Mouse (Mus musculus) myocyte (in vitro differentiated cells): ENCODE data around the gene Gdf7. TPM values are rescaled to one million over a fixed set of nuclear protein-coding genes. Genes with fewer than 3 reads are reported as not detected.

Experiments
- H3K27me3 ChIP-seq: one replicate; pipeline ENCODE4 v1.6.1; 2011; ENCODE audit not compliant: control insufficient read depth, insufficient read depth, insufficient read length
- H3K36me3 ChIP-seq: one replicate; pipeline ENCODE4 v1.6.1; 2011; ENCODE audit not compliant: control insufficient read depth, insufficient read depth
- H3K4me2 ChIP-seq: one replicate; pipeline ENCODE4 v1.6.1; 2011; ENCODE audit warnings: low read depth, control low read depth
- H3K4me3 ChIP-seq: one replicate; pipeline ENCODE4 v1.5.1; 2011; ENCODE audit warnings: mild to moderate bottlenecking, control low read depth, moderate library complexity
- H3K79me2 ChIP-seq: one replicate; pipeline ENCODE4 v1.6.1; 2011; ENCODE audit not compliant: control insufficient read depth, insufficient read depth
- H3ac ChIP-seq: one replicate; pipeline ENCODE4 v1.6.1; 2011; ENCODE audit not compliant: control insufficient read depth, insufficient read length
- CEBPB ChIP-seq: IDR thresholded peaks from 2 replicates; pipeline ENCODE4 v1.6.1; 2011; ENCODE audit warnings: mild to moderate bottlenecking, moderate library complexity; ENCODE audit not compliant: poor library complexity, insufficient read depth, severe bottlenecking
- E2F4 ChIP-seq: IDR thresholded peaks from one replicate; pipeline ENCODE4 v1.6.1; 2011; ENCODE audit warnings: mild to moderate bottlenecking, control low read depth, moderate library complexity; ENCODE audit not compliant: insufficient read depth
- MAX ChIP-seq: IDR thresholded peaks from one replicate; pipeline ENCODE4 v1.6.1; 2011; ENCODE audit warnings: low read depth, mild to moderate bottlenecking, control low read depth
- MYOD1 ChIP-seq, 3 experiments: IDR thresholded peaks; one replicate each; pipeline ENCODE4 v1.6.1; 2011; ENCODE audit warnings: control low read depth in 2 of 3, low read depth in 2 of 3, mild to moderate bottlenecking in 2 of 3, moderate library complexity in 1 of 3; ENCODE audit not compliant: insufficient read length in 2 of 3, control insufficient read depth in 1 of 3
- MYOG ChIP-seq, 3 experiments: IDR thresholded peaks; one replicate each; pipeline ENCODE4 v1.6.1; 2011; ENCODE audit warnings: control low read depth in 2 of 3, low read depth in 2 of 3, mild to moderate bottlenecking in 2 of 3; ENCODE audit not compliant: insufficient read length in 2 of 3, control insufficient read depth in 1 of 3, insufficient read depth in 1 of 3
- POLR2A ChIP-seq: IDR thresholded peaks from one replicate; pipeline ENCODE4 v1.6.1; 2011; ENCODE audit warnings: low read depth, mild to moderate bottlenecking, control low read depth, moderate library complexity; ENCODE audit not compliant: insufficient read length
- POLR2AphosphoS2 ChIP-seq: IDR thresholded peaks from one replicate; pipeline ENCODE4 v1.6.1; 2011; ENCODE audit warnings: low read depth, control low read depth; ENCODE audit not compliant: insufficient read length
- REST ChIP-seq: IDR thresholded peaks from one replicate; pipeline ENCODE4 v1.6.1; 2011; ENCODE audit warnings: mild to moderate bottlenecking, control low read depth, moderate library complexity; ENCODE audit not compliant: insufficient read depth, insufficient read length
- SRF ChIP-seq: IDR thresholded peaks from one replicate; pipeline ENCODE4 v1.6.1; 2011; ENCODE audit warnings: low read depth; ENCODE audit not compliant: control insufficient read depth, insufficient read length
- TCF12 ChIP-seq: IDR thresholded peaks from one replicate; pipeline ENCODE4 v1.6.1; 2011; ENCODE audit warnings: mild to moderate bottlenecking, control low read depth; ENCODE audit not compliant: poor library complexity, insufficient read depth, severe bottlenecking
- TCF3 ChIP-seq: IDR thresholded peaks from one replicate; pipeline ENCODE4 v1.6.1; 2011; ENCODE audit warnings: low read depth, control low read depth; ENCODE audit not compliant: insufficient read length
- USF1 ChIP-seq: IDR thresholded peaks from one replicate; pipeline ENCODE4 v1.6.1; 2011; ENCODE audit warnings: low read depth, mild to moderate bottlenecking, control low read depth, moderate library complexity
- polyA plus RNA-seq: library from polyadenylated mRNA; unstranded; fragments of >200 nt; fragmentation: generic; extraction: Trizol; gene quantifications from one replicate; pipeline ENCODE4 v1.2.1, GENCODE M21; 2012; ENCODE audit warnings: missing spikeins

Gdf7 gene
- polyA plus RNA-seq, 1 experiment, result 0.07 TPM

- no peak overlapping the region for H3ac ChIP-seq
- H3K4me2 ChIP-seq, result no peak overlapping the region
- TF ChIP-seq USF1 (no peak), POLR2AphosphoS2 (no peak), CEBPB (no peak), SRF (no peak), MYOD1 (IDR thresholded peaks at IDR 0.05; ENCODE audit: control insufficient read depth in 1 of 3, insufficient read length in 2 of 3, low read depth in 2 of 3) (no peak), MAX (no peak), REST (no peak), MYOG (IDR thresholded peaks at IDR 0.05; ENCODE audit: control insufficient read depth in 1 of 3, insufficient read depth in 1 of 3, insufficient read length in 2 of 3, low read depth in 2 of 3) (no peak)
- H3K79me2 ChIP-seq, result no peaks in the 10 kb centered on the region
- H3K4me3 ChIP-seq, result no peak overlapping the region
- peaks cover 7% of the 10 kb centered on the region for H3K36me3 ChIP-seq
- H3K27me3 ChIP-seq, result no peaks in the 10 kb centered on the region
These were observed 43.1 kb upstream of the Gdf7 start for GRCm38 (mm10) chr12:8344897-8345296.

- Histone ChIP-seq H3K27me3 (no peaks in the 10 kb centered on the region), H3K4me2 (no peak overlapping the region), H3K79me2 (no peaks in the 10 kb centered on the region), H3K4me3 (no peak overlapping the region), H3ac (no peak overlapping the region), H3K36me3 (peaks cover 7% of the 10 kb centered on the region)
- TF ChIP-seq CEBPB (no peak), MAX (no peak)
These were observed 41.6 kb upstream of the Gdf7 start for GRCm38 (mm10) chr12:8343381-8343780.

GRCm38 (mm10) chr12:8341008-8341407, 39.3 kb upstream of the Gdf7 start:
- H3K27me3 ChIP-seq, result no peaks in the 10 kb centered on the region
- no peak overlapping the region for H3ac ChIP-seq
- no peak overlapping the region for H3K4me3 ChIP-seq
- peaks cover 16% of the 10 kb centered on the region for H3K36me3 ChIP-seq
- H3K4me2 ChIP-seq, result no peak overlapping the region
- TF ChIP-seq TCF3 (no peak), POLR2A (no peak), TCF12 (no peak), MYOG (IDR thresholded peaks at IDR 0.05; ENCODE audit: control insufficient read depth in 1 of 3, insufficient read depth in 1 of 3, insufficient read length in 2 of 3, low read depth in 2 of 3) (no peak), E2F4 (no peak), USF1 (no peak), REST (no peak), SRF (no peak), MAX (no peak), CEBPB (no peak), POLR2AphosphoS2 (no peak), MYOD1 (IDR thresholded peaks at IDR 0.05; ENCODE audit: control insufficient read depth in 1 of 3, insufficient read length in 2 of 3, low read depth in 2 of 3) (no peak)
- H3K79me2 ChIP-seq, result no peaks in the 10 kb centered on the region

- TF ChIP-seq MAX, result no peak
- H3K36me3 ChIP-seq, result peaks cover 16% of the 10 kb centered on the region
- no peaks in the 10 kb centered on the region for H3K27me3 ChIP-seq
- H3K4me3 ChIP-seq, result no peak overlapping the region
- no peak overlapping the region for H3ac ChIP-seq
- no peaks in the 10 kb centered on the region for H3K79me2 ChIP-seq
- H3K4me2 ChIP-seq, result no peak overlapping the region
These were observed 38.0 kb upstream of the Gdf7 start for GRCm38 (mm10) chr12:8339591-8340319.

- Histone ChIP-seq H3ac (no peak overlapping the region), H3K36me3 (peaks cover 16% of the 10 kb centered on the region), H3K4me3 (no peak overlapping the region), H3K79me2 (no peaks in the 10 kb centered on the region), H3K4me2 (no peak overlapping the region), H3K27me3 (no peaks in the 10 kb centered on the region)
- no peak for TF ChIP-seq MYOD1 (IDR thresholded peaks at IDR 0.05; ENCODE audit: control insufficient read depth in 1 of 3, insufficient read length in 2 of 3, low read depth in 2 of 3)
These were observed 37.2 kb upstream of the Gdf7 start for GRCm38 (mm10) chr12:8338918-8339317.

- Histone ChIP-seq H3K36me3 (peaks cover 16% of the 10 kb centered on the region), H3K4me3 (no peak overlapping the region), H3K27me3 (no peaks in the 10 kb centered on the region), H3K79me2 (no peaks in the 10 kb centered on the region), H3K4me2 (no peak overlapping the region), H3ac (no peak overlapping the region)
- TF ChIP-seq MYOD1 (IDR thresholded peaks at IDR 0.05; ENCODE audit: control insufficient read depth in 1 of 3, insufficient read length in 2 of 3, low read depth in 2 of 3) (peak in 1 of 3 experiments; percentile 7), MAX (no peak)
These were observed 36.7 kb upstream of the Gdf7 start for GRCm38 (mm10) chr12:8338491-8338890.
